Mouse (Mus musculus) layer of hippocampus, adult 18-20 months (tissue): ENCODE data around the gene Gm3636. TPM values are rescaled to one million over a fixed set of nuclear protein-coding genes. Genes with fewer than 3 reads are reported as not detected.
"Not testable (repeated sequence)": the region's sequence is repeated elsewhere in the genome, so short reads cannot be mapped to it uniquely, and the experiment has no call there.

ENCODE experiments used
- DNase-seq, 2 experiments: peaks; one replicate each; pipeline ENCODE4 v3.0.0; 2022; ENCODE audit warnings: low spot score in 2 of 2
- long read RNA-seq: library from polyadenylated mRNA; stranded (forward); transcript quantifications from one replicate; pipeline ENCODE4 v2.0.0, GENCODE M21; 2021
- total RNA-seq, 2 experiments: library from RNA; stranded (reverse); gene quantifications; 2 replicates each; pipeline ENCODE4 v1.2.3; 2021

The Gm3636 gene
- total RNA-seq: 1 to 10 TPM; 3.9 to 4.3 TPM
- long read RNA-seq, partial matches to known transcripts: 0 of 1 reads
- long read RNA-seq, other reads (novel, unspliced or antisense): 0 of 1 reads

DNA sequence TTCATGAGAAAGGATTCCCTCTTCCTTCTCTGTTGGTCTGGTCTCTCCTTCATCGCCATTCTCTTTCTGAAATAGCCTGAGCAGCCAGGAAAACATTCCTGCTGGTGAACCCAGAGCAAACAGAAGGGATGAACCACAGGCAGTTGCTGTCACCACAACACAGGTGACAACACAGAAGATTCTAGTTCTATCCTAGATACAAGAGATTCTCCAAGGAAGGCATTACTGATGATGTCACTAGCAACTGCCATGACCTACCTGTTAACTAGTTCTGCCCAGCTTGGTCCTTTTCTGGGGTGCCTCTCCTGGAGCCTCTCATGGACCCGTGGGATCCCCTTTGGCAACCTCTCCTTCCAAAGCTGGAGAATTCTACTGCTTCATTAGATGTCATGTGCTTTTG lies at the start of gene Gm3636:
Gm3636 (minus strand) TSS at position 101 of the 400 bp plus-strand sequence.
- not testable (repeated sequence) for DNase-seq

DNA sequence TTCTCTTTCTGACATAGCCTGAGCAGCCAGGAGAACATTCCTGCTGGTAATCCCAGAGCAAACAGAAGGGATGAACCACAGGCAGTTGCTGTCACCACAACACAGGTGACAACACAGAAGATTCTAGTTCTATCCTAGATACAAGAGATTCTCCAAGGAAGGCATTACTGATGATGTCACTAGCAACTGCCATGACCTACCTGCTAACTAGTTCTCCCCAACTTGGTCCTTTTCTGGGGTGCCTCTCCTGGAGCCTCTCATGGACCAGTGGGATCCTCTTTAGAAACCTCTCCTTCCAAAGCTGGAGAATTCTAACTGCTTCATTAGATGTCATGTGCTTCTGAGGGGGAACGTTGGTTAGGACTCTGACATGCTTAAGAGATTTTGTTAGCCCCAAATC lies 32.2 kb upstream of the Gm3636 start, which contains the start of gene Gm8362:
Gm8362 (minus strand) TSS at position 101 of the 400 bp plus-strand sequence.
- DNase-seq: not testable (repeated sequence)

DNA sequence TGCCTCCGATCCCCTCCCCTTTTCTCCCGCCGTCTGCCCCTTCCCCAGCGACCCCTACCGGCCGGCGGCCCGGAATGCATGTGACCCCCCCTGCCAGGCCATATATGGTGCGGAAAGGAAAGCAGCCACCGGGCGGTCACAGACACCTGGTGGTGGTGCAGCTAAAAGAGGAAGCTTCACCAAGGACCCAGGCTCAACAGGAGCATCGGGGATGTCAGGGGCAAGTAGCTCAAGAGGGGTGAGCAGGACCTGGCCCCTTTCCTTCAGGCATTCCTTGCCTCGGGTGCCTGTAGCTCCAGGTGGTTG lies 15.1 kb upstream of the Gm3636 start:
- peak in 1 of 2 experiments; percentile 1 for DNase-seq

DNA sequence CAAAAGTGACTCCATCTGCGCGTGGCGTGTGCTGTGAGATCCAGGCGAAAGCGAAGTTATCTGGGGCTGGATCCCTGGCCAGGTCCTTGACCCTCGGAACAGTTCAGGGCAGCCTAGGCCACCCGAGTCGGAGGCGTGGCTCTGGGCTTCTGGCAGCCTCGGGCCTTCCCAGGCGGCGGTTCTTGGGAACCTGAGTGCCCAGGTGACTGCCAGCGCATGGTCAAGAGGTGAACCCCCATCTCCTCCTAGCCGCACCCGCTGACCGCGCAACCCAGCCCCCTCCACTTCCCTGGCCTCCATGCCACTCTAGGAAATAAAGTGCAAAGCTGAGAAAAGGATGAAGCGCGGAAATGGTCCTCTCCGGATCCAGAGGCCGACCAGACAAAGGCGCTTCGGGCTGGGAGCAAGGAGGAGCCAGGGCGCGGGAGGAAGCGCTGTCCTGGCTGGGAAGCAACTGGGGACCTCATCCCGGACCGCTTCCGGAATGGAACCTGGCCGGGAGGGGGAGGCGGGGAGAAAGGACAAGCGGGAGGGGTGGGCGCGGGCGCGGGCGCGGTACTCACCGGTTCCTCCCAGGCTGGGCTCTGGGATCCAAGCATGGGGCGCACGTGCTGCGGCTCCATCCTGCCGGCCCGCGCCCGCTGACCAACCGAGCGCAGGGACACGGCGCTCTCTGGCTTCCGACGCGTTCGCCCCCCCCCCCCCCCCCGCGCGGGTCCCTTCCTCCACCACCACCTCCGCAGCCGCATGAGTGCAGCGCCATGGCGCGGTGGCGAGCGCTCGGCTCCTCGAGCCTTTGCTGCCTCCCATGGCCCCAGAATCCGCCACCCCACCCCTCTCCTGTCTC lies 14.5 kb upstream of the Gm3636 start:
- peak in 1 of 2 experiments; percentile 2 for DNase-seq

DNA sequence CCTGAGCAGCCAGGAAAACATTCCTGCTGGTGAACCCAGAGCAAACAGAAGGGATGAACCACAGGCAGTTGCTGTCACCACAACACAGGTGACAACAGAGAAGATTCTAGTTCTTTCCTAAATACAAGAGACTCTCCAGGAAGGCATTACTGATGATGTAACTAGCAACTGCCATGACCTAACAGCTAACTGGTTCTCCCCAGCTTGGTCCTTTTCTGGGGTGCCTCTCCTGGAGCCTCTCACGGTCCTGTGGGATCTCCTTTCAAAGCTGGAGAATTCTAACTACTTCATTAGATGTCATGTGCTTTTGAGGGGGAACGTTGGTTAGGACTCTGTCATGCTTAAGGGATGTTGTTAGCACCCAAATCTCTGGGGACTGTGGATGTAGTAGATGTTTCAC lies 22.0 kb downstream of the Gm3636 start, which contains the start of gene Gm8050:
Gm8050 (minus strand) TSS at position 101 of the 400 bp plus-strand sequence.
- DNase-seq: not testable (repeated sequence)

Other genes starting within 250 kb of the Gm3636 start
- not detected for gene Gm8356, start 205.0 kb downstream of the Gm3636 start, total RNA-seq
- under 1 TPM; 0.41 to 0.62 TPM for gene Gm3629, start 151.7 kb downstream of the Gm3636 start, total RNA-seq
- not detected for gene Gm3460, start 119.9 kb downstream of the Gm3636 start, total RNA-seq
- not detected for gene Gm10251, start 58.2 kb downstream of the Gm3636 start, total RNA-seq
- not detected for gene Gm8050, start 22.1 kb downstream of the Gm3636 start, total RNA-seq
- not detected for gene Gm8362, start 32.1 kb upstream of the Gm3636 start, total RNA-seq
- gene Gm3642, start 98.0 kb upstream of the Gm3636 start, total RNA-seq: under 1 TPM; 0.20 to 0.32 TPM
- 1 to 10 TPM in 1 of 2 experiments, under 1 TPM in 1; 0.81 to 1.9 TPM for gene Gm3667, start 147.6 kb upstream of the Gm3636 start, total RNA-seq
- gene Gm6356, start 231.5 kb upstream of the Gm3636 start, total RNA-seq: not detected